ENCODE assay signal across 8 mouse cellular contexts in genomic region chr19:21473345-21473744, GRCm38 (mm10). TPM values are rescaled to one million over a fixed set of nuclear protein-coding genes. Genes with fewer than 3 reads are reported as not detected.
DNase-seq lines count a peak whose midpoint lies in the region; ATAC-seq and TF ChIP-seq lines count a peak whose summit lies in the region.

Gene Gda, minus strand, starts transcription at chr19:21473445.

- no peak for TF ChIP-seq CTCF in lung, embryonic 14.5 days (IDR thresholded peaks at IDR 0.05; ENCODE audit: low read depth)

- no peak within 1 kb of the TSS for H3K27ac ChIP-seq in lung, embryonic 14.5 days (ENCODE audit: low read depth)
- no peak within 1 kb of the TSS for H3K27ac ChIP-seq in forebrain, embryonic 12.5 days
- no peak within 1 kb of the TSS for H3K27ac ChIP-seq in intestine, embryonic 15.5 days

- H3K9ac ChIP-seq in lung, embryonic 14.5 days = peak within 1 kb of the TSS; percentile 40
- H3K9ac ChIP-seq in forebrain, embryonic 12.5 days = peak within 1 kb of the TSS; percentile 45; the same call in 1 of the 2 replicates
- peak within 1 kb of the TSS; percentile 52 for H3K9ac ChIP-seq in intestine, embryonic 15.5 days

- H3K4me1 ChIP-seq in lung, embryonic 14.5 days (ENCODE audit: insufficient read depth) = no peaks in the 10 kb centered on the region
- H3K4me1 ChIP-seq in forebrain, embryonic 12.5 days = peaks cover 5% of the 10 kb centered on the region
- peaks cover 7% of the 10 kb centered on the region for H3K4me1 ChIP-seq in intestine, embryonic 15.5 days (replicated peaks)

- no peaks in the 10 kb centered on the region for H3K9me3 ChIP-seq in lung, embryonic 14.5 days (ENCODE audit: low read depth, low read length)
- no peaks in the 10 kb centered on the region; the same call in 1 of the 2 replicates for H3K9me3 ChIP-seq in forebrain, embryonic 12.5 days
- H3K9me3 ChIP-seq in intestine, embryonic 15.5 days = no peaks in the 10 kb centered on the region

- H3K4me3 ChIP-seq in lung, embryonic 14.5 days (ENCODE audit: low read depth, low read length) = peak within 1 kb of the TSS; percentile 41
- peak within 1 kb of the TSS; percentile 44 for H3K4me3 ChIP-seq in forebrain, embryonic 12.5 days (replicated peaks)
- H3K4me3 ChIP-seq in intestine, embryonic 15.5 days (replicated peaks) = peak within 1 kb of the TSS; percentile 53

- H3K4me2 ChIP-seq in lung, embryonic 14.5 days = peak within 1 kb of the TSS; percentile 72
- H3K4me2 ChIP-seq in forebrain, embryonic 12.5 days = peak within 1 kb of the TSS; percentile 79
- peak within 1 kb of the TSS; percentile 87 for H3K4me2 ChIP-seq in intestine, embryonic 15.5 days (replicated peaks)

- H3K36me3 ChIP-seq in lung, embryonic 14.5 days (ENCODE audit: insufficient read depth) = no peaks in the 10 kb centered on the region
- H3K36me3 ChIP-seq in forebrain, embryonic 12.5 days (replicated peaks) = no peaks in the 10 kb centered on the region
- H3K36me3 ChIP-seq in intestine, embryonic 15.5 days = no peaks in the 10 kb centered on the region

- H3K27me3 ChIP-seq in lung, embryonic 14.5 days (ENCODE audit: insufficient read depth, low read length) = peaks cover 26% of the 10 kb centered on the region
- H3K27me3 ChIP-seq in forebrain, embryonic 12.5 days = peaks cover 22% of the 10 kb centered on the region
- H3K27me3 ChIP-seq in intestine, embryonic 15.5 days (replicated peaks) = peaks cover 8% of the 10 kb centered on the region; the same call in 1 of the 2 replicates

- ATAC-seq in lung, embryonic 14.5 days (ENCODE audit: insufficient read depth) = no peak
- no peak for ATAC-seq in forebrain, embryonic 12.5 days (ENCODE audit: low FRiP score)
- no peak for ATAC-seq in intestine, embryonic 15.5 days
- ATAC-seq in megakaryocyte progenitor cell, adult 5-6 weeks (replicated peaks; ENCODE audit: poor library complexity) = no peak

- no peak for DNase-seq in lung, embryonic 14.5 days
- DNase-seq in lung, postnatal 36 days = no peak
- no peak for DNase-seq in right cerebral cortex, postnatal 4 days
- no peak for DNase-seq in MN1 (ENCODE audit: low spot score)
- DNase-seq in spleen, postnatal 14 days (ENCODE audit: low spot score in 2 of 2) = no peak

- 41% methylated on average over 2 of the region's 2 CpGs for WGBS in lung, embryonic 14.5 days
- WGBS in forebrain, embryonic 12.5 days = 69% methylated on average over 2 of the region's 2 CpGs
- WGBS in intestine, embryonic 15.5 days = 54% methylated on average over 2 of the region's 2 CpGs

RNA-seq across cellular contexts. Expression of gene Gda, which starts in this region (rescaled TPM):
- 0.22 and 0.26 TPM in 2 replicates for polyA plus RNA-seq in lung, embryonic 14.5 days (2014; fragmentation: Nextera tagmentation; extraction: Ambion mirVana)
- 0.05 and 0.10 TPM in 2 replicates for polyA plus RNA-seq in forebrain, embryonic 12.5 days (2016; fragmentation: Nextera tagmentation; extraction: Ambion mirVana)
- polyA plus RNA-seq in intestine, embryonic 15.5 days (2015; fragmentation: Nextera tagmentation; extraction: Ambion mirVana) = 9.1 and 9.5 TPM in 2 replicates
- total RNA-seq in megakaryocyte progenitor cell, adult 5-6 weeks (2015) = 72.8 and 84.6 TPM in 2 replicates
- 96.6 and 99.5 TPM in 2 replicates for total RNA-seq in megakaryocyte progenitor cell, adult 5-6 weeks (2017)
